ENCODE assay signal across 24 mouse cellular contexts in genomic region chr7:116285216-116285615, GRCm38 (mm10). TPM values are rescaled to one million over a fixed set of nuclear protein-coding genes. Genes with fewer than 3 reads are reported as not detected.
DNase-seq lines count a peak whose midpoint lies in the region; ATAC-seq and TF ChIP-seq lines count a peak whose summit lies in the region.
"Had no signal": no experiment of that assay in that cellular context is flagged by ENCODE, and none has a peak within 500 bp of the region (broad histone marks: within the 10 kb centered on the region; RNA-seq: fewer than 3 reads in every experiment).

No protein-coding gene starts in this region.

- H3K27ac ChIP-seq in intestine, postnatal 0 days (ENCODE audit: low read depth, low read length), result peak overlapping the region; percentile 85
- no peak overlapping the region for H3K27ac ChIP-seq in intestine, embryonic 16.5 days (ENCODE audit: low read length)
- H3K27ac ChIP-seq in midbrain, embryonic 10.5 days (replicated peaks), result peak overlapping the region; percentile 88
- no peak overlapping the region for H3K27ac ChIP-seq in midbrain, embryonic 15.5 days
- peak overlapping the region; percentile 85 for H3K27ac ChIP-seq in liver, embryonic 16.5 days (ENCODE audit: low read length)
- H3K27ac ChIP-seq: embryonic facial prominence, embryonic 13.5 days; forebrain, embryonic 13.5 days; gastrocnemius, adult 2 months; hindbrain, embryonic 14.5 days had no signal

- no peak for TF ChIP-seq CTCF in intestine, postnatal 0 days (IDR thresholded peaks at IDR 0.05; ENCODE audit: low read depth)

- no peaks in the 10 kb centered on the region for H3K27me3 ChIP-seq in intestine, postnatal 0 days (replicated peaks; ENCODE audit: control insufficient read depth, insufficient read depth, low read length)
- no peaks in the 10 kb centered on the region for H3K27me3 ChIP-seq in intestine, embryonic 16.5 days (replicated peaks; ENCODE audit: control insufficient read depth, insufficient read depth, low read length)
- H3K27me3 ChIP-seq in midbrain, embryonic 10.5 days (ENCODE audit: low read depth, poor library complexity, severe bottlenecking), result no peaks in the 10 kb centered on the region
- H3K27me3 ChIP-seq in midbrain, embryonic 15.5 days (replicated peaks), result no peaks in the 10 kb centered on the region
- no peaks in the 10 kb centered on the region for H3K27me3 ChIP-seq in liver, embryonic 16.5 days (ENCODE audit: control insufficient read depth, insufficient read depth, low read depth, low read length)
- H3K27me3 ChIP-seq: CH12.LX; embryonic facial prominence, embryonic 13.5 days; forebrain, embryonic 13.5 days; Patski had no signal

- H3K4me3 ChIP-seq in intestine, postnatal 0 days (ENCODE audit: low read depth, low read length), result no peak overlapping the region
- no peak overlapping the region for H3K4me3 ChIP-seq in intestine, embryonic 16.5 days (ENCODE audit: low read length)
- H3K4me3 ChIP-seq in midbrain, embryonic 10.5 days, result no peak overlapping the region
- H3K4me3 ChIP-seq in midbrain, embryonic 15.5 days, result no peak overlapping the region
- H3K4me3 ChIP-seq in liver, embryonic 16.5 days (ENCODE audit: low read depth, low read length), result no peak overlapping the region
- H3K4me3 ChIP-seq: embryonic facial prominence, embryonic 13.5 days; forebrain, embryonic 13.5 days; gastrocnemius, adult 2 months; heart, embryonic 10.5 days had no signal

- no peak overlapping the region for H3K9ac ChIP-seq in intestine, postnatal 0 days (ENCODE audit: low read depth, low read length)
- H3K9ac ChIP-seq in intestine, embryonic 16.5 days (ENCODE audit: low read depth, low read length), result no peak overlapping the region
- no peak overlapping the region for H3K9ac ChIP-seq in midbrain, embryonic 15.5 days
- no peak overlapping the region for H3K9ac ChIP-seq in liver, embryonic 16.5 days (ENCODE audit: low read depth, low read length)
- H3K9ac ChIP-seq: embryonic facial prominence, embryonic 13.5 days; forebrain, embryonic 13.5 days; hindbrain, embryonic 14.5 days had no signal

- ATAC-seq in intestine, postnatal 0 days, result peak; percentile 42
- ATAC-seq in intestine, embryonic 16.5 days, result no peak
- no peak for ATAC-seq in midbrain, embryonic 15.5 days (replicated peaks)
- peak; percentile 36 for ATAC-seq in liver, embryonic 16.5 days (ENCODE audit: low read depth)
- ATAC-seq: activated CD4-positive, CD25-positive, alpha-beta regulatory T cell, adult 4 months; forebrain, embryonic 13.5 days; Patski had no signal

- peak overlapping the region; percentile 48 for H3K4me2 ChIP-seq in intestine, postnatal 0 days (replicated peaks; ENCODE audit: low read depth)
- H3K4me2 ChIP-seq in intestine, embryonic 16.5 days (ENCODE audit: low read depth, low read length), result no peak overlapping the region
- no peak overlapping the region for H3K4me2 ChIP-seq in midbrain, embryonic 15.5 days
- peak overlapping the region; percentile 43 for H3K4me2 ChIP-seq in liver, embryonic 16.5 days (ENCODE audit: low read depth, low read length)
- H3K4me2 ChIP-seq: embryonic facial prominence, embryonic 13.5 days; forebrain, embryonic 13.5 days; hindbrain, embryonic 14.5 days had no signal

- no peaks in the 10 kb centered on the region for H3K9me3 ChIP-seq in intestine, postnatal 0 days (ENCODE audit: control insufficient read depth)
- H3K9me3 ChIP-seq in intestine, embryonic 16.5 days (ENCODE audit: control insufficient read depth, low read length), result no peaks in the 10 kb centered on the region
- H3K9me3 ChIP-seq in midbrain, embryonic 10.5 days (replicated peaks), result no peaks in the 10 kb centered on the region
- H3K9me3 ChIP-seq in midbrain, embryonic 15.5 days, result no peaks in the 10 kb centered on the region
- H3K9me3 ChIP-seq in liver, embryonic 16.5 days (replicated peaks; ENCODE audit: control insufficient read depth, low read length), result no peaks in the 10 kb centered on the region
- H3K9me3 ChIP-seq: embryonic facial prominence, embryonic 13.5 days; forebrain, embryonic 13.5 days; heart, embryonic 10.5 days had no signal

- DNase-seq in midbrain, embryonic 10.5 days (ENCODE audit: low spot score), result no peak
- DNase-seq in yolk sac, embryonic 10.5 days (ENCODE audit: low spot score), result peak; percentile 50
- DNase-seq in cerebellum, postnatal 36 days, result no peak
- no peak for DNase-seq in left cerebral cortex, adult 9 months (ENCODE audit: low spot score in 2 of 2)
- DNase-seq: adrenal gland, postnatal 14 days; cerebellum, adult 11-12 months; cerebellum, adult 9-10 months; cerebellum, postnatal 25 days; gastrocnemius, adult 2 months; gastrocnemius, postnatal 36 days; heart, adult 11 months; heart, postnatal 10 days; heart, postnatal 4 days had no signal

- WGBS in intestine, postnatal 0 days, result 57% methylated on average over 1 of the region's 1 CpGs
- whole genome bisulfite sequencing in intestine, embryonic 16.5 days, result 71% methylated on average over 1 of the region's 1 CpGs
- 77% methylated on average over 1 of the region's 1 CpGs for WGBS in midbrain, embryonic 10.5 days
- WGBS in midbrain, embryonic 15.5 days, result 86% methylated on average over 1 of the region's 1 CpGs
- WGBS in liver, embryonic 16.5 days (ENCODE audit: insufficient replicate concordance), result 50% methylated on average over 1 of the region's 1 CpGs

- peaks cover 21% of the 10 kb centered on the region for H3K4me1 ChIP-seq in intestine, postnatal 0 days (replicated peaks; ENCODE audit: control insufficient read depth, insufficient read depth, low read length)
- peaks cover 62% of the 10 kb centered on the region for H3K4me1 ChIP-seq in intestine, embryonic 16.5 days (ENCODE audit: control insufficient read depth, insufficient read depth, low read length)
- H3K4me1 ChIP-seq in midbrain, embryonic 10.5 days, result peaks cover 95% of the 10 kb centered on the region
- peaks cover 6% of the 10 kb centered on the region for H3K4me1 ChIP-seq in midbrain, embryonic 15.5 days
- H3K4me1 ChIP-seq in liver, embryonic 16.5 days (ENCODE audit: control insufficient read depth, low read depth, low read length), result peaks cover 32% of the 10 kb centered on the region

- H3K36me3 ChIP-seq in intestine, postnatal 0 days (ENCODE audit: control insufficient read depth, insufficient read depth), result no peaks in the 10 kb centered on the region
- no peaks in the 10 kb centered on the region for H3K36me3 ChIP-seq in intestine, embryonic 16.5 days (ENCODE audit: control insufficient read depth, insufficient read depth, low read length)
- H3K36me3 ChIP-seq in midbrain, embryonic 10.5 days, result no peaks in the 10 kb centered on the region
- no peaks in the 10 kb centered on the region for H3K36me3 ChIP-seq in midbrain, embryonic 15.5 days (replicated peaks)
- H3K36me3 ChIP-seq in liver, embryonic 16.5 days (ENCODE audit: control insufficient read depth, insufficient read depth), result no peaks in the 10 kb centered on the region
- H3K36me3 ChIP-seq: embryonic facial prominence, embryonic 13.5 days; heart, embryonic 10.5 days had no signal

RNA-seq across cellular contexts. Expression of gene Plekha7, which starts 23.0 kb away (rescaled TPM):
- polyA plus RNA-seq in intestine, postnatal 0 days (2015; fragmentation: Nextera tagmentation; extraction: Ambion mirVana), result 17.2 and 20.2 TPM in 2 replicates
- 18.7 and 24.3 TPM in 2 replicates for polyA plus RNA-seq in intestine, embryonic 16.5 days (2015; fragmentation: Nextera tagmentation; extraction: Ambion mirVana)
- 25.5 and 25.7 TPM in 2 replicates for polyA plus RNA-seq in midbrain, embryonic 10.5 days (2016; fragmentation: Nextera tagmentation; extraction: Ambion mirVana)
- 11.1 and 12.2 TPM in 2 replicates for polyA plus RNA-seq in midbrain, embryonic 15.5 days (2015; fragmentation: Nextera tagmentation; extraction: Ambion mirVana)
- polyA plus RNA-seq in liver, embryonic 16.5 days (2015; fragmentation: Nextera tagmentation; extraction: Ambion mirVana), result 3.4 and 4.2 TPM in 2 replicates

RNA-seq across cellular contexts. Expression of gene Rps13, which starts 48.8 kb away (rescaled TPM):
- 471 and 493 TPM in 2 replicates for polyA plus RNA-seq in intestine, postnatal 0 days (2015; fragmentation: Nextera tagmentation; extraction: Ambion mirVana)
- 744 and 753 TPM in 2 replicates for polyA plus RNA-seq in intestine, embryonic 16.5 days (2015; fragmentation: Nextera tagmentation; extraction: Ambion mirVana)
- 708 and 841 TPM in 2 replicates for polyA plus RNA-seq in midbrain, embryonic 10.5 days (2016; fragmentation: Nextera tagmentation; extraction: Ambion mirVana)
- polyA plus RNA-seq in midbrain, embryonic 15.5 days (2015; fragmentation: Nextera tagmentation; extraction: Ambion mirVana), result 472 and 477 TPM in 2 replicates
- 370 and 434 TPM in 2 replicates for polyA plus RNA-seq in liver, embryonic 16.5 days (2015; fragmentation: Nextera tagmentation; extraction: Ambion mirVana)

Comparison
In these comparisons a context has a peak if more than half of its experiments do, and no peak if none do; other contexts are left out.
1. ATAC-seq: peak in intestine, postnatal 0 days (single experiment) and liver, embryonic 16.5 days (single experiment); none in intestine, embryonic 16.5 days (single experiment) and midbrain, embryonic 15.5 days (single experiment).
2. H3K27ac ChIP-seq: peak in intestine, postnatal 0 days (single experiment), midbrain, embryonic 10.5 days (single experiment) and liver, embryonic 16.5 days (single experiment); none in intestine, embryonic 16.5 days (single experiment) and midbrain, embryonic 15.5 days (single experiment).
3. H3K4me2 ChIP-seq: peak in intestine, postnatal 0 days (single experiment) and liver, embryonic 16.5 days (single experiment); none in intestine, embryonic 16.5 days (single experiment) and midbrain, embryonic 15.5 days (single experiment).